Mouse (Mus musculus) olfactory bulb, adult 2 months (tissue): Measurements from ENCODE around the gene Fastkd5.

Experiments used
- CTCF ChIP-seq: fragments of 200-500 bp; IDR thresholded peaks from 2 replicates; pipeline ENCODE4 v1.5.1; 2012; ENCODE audit warnings: low read depth, mild to moderate bottlenecking, low read length, moderate library complexity; ENCODE audit not compliant: insufficient read depth
- POLR2A ChIP-seq: fragments of 200-500 bp; IDR thresholded peaks from 2 replicates; pipeline ENCODE4 v1.6.1; 2012; ENCODE audit warnings: mild to moderate bottlenecking, low read depth, low read length, moderate library complexity; ENCODE audit not compliant: insufficient read depth

DNA sequence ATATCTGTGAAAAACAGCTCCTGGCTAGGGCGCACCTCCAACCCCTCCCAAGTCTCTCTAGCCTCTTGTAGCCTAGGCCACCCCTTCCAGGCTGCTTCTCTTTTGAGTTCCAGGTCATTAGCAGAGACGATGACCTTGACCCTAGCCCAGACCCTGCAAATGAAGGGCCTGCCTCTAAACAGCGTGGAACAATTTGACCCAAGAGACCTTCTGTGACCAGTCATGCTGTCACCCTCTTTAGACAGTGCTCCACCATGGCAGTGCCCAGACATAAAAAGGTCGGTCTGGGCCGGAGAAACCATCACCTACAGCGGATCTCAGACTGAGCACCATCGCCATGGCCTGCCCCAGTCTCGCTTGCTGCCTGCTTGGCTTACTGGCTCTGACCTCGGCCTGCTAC, 54.0 kb downstream of the Fastkd5 start, which contains the start of gene Oxt:
- TF ChIP-seq CTCF (no peak), POLR2A (no peak)
